Mouse (Mus musculus) thymus, adult 18-20 months (tissue): Measurements from ENCODE around the gene Xdh.
A peak's percentile ranks its signal among the peaks of the same experiment; 100 is the strongest.

ENCODE experiments used
- DNase-seq, 2 experiments: peaks; one replicate each; pipeline ENCODE4 v3.0.0; 2022; ENCODE audit warnings: mixed read lengths in 2 of 2

Xdh gene

GRCm38 (mm10) chr17:73950062-73950735 lies at the start of gene Xdh:
Gene Xdh, minus strand, starts transcription at chr17:73950196.
- no peak for DNase-seq

- DNase-seq, result no peak
These were observed 46.1 kb upstream of the Xdh start for GRCm38 (mm10) chr17:73995907-73996645.

GRCm38 (mm10) chr17:73991264-73991663 lies 41.3 kb upstream of the Xdh start:
- no peak for DNase-seq

- DNase-seq, result no peak
These were observed 36.6 kb upstream of the Xdh start for GRCm38 (mm10) chr17:73986571-73986970.

GRCm38 (mm10) chr17:73985936-73986335 lies 35.9 kb upstream of the Xdh start:
- no peak for DNase-seq

- no peak for DNase-seq
These were observed 34.5 kb upstream of the Xdh start for GRCm38 (mm10) chr17:73984508-73984907.

- DNase-seq, result no peak
These were observed 32.9 kb upstream of the Xdh start for GRCm38 (mm10) chr17:73982871-73983270.

- no peak for DNase-seq
These were observed 26.1 kb upstream of the Xdh start for GRCm38 (mm10) chr17:73976066-73976465.

GRCm38 (mm10) chr17:73972648-73973047 lies 22.7 kb upstream of the Xdh start:
- DNase-seq, result no peak

- no peak for DNase-seq
These were observed 21.3 kb upstream of the Xdh start for GRCm38 (mm10) chr17:73971291-73971690.

GRCm38 (mm10) chr17:73970361-73971027 lies 20.5 kb upstream of the Xdh start:
- no peak for DNase-seq

GRCm38 (mm10) chr17:73964856-73965255 lies 14.9 kb upstream of the Xdh start:
- DNase-seq, result no peak

GRCm38 (mm10) chr17:73962628-73963043 lies 12.6 kb upstream of the Xdh start:
- DNase-seq, result no peak

- DNase-seq, result no peak
These were observed 11.9 kb upstream of the Xdh start for GRCm38 (mm10) chr17:73961801-73962403.

GRCm38 (mm10) chr17:73960745-73961144 lies 10.7 kb upstream of the Xdh start:
- no peak for DNase-seq

- DNase-seq, result peak in 1 of 2 experiments; percentile 11
These were observed 2.1 kb upstream of the Xdh start for GRCm38 (mm10) chr17:73952103-73952521.

GRCm38 (mm10) chr17:73950970-73951369 lies 974 bp upstream of the Xdh start:
- DNase-seq, result no peak

- DNase-seq, result no peak
These were observed 498 bp downstream of the Xdh start for GRCm38 (mm10) chr17:73949498-73949897.

GRCm38 (mm10) chr17:73948801-73949200 lies 1.2 kb downstream of the Xdh start:
- DNase-seq, result no peak

- DNase-seq, result no peak
These were observed 2.0 kb downstream of the Xdh start for GRCm38 (mm10) chr17:73948039-73948438.

- DNase-seq, result no peak
These were observed 3.1 kb downstream of the Xdh start for GRCm38 (mm10) chr17:73946856-73947255.

GRCm38 (mm10) chr17:73944661-73945060 lies 5.3 kb downstream of the Xdh start:
- DNase-seq, result no peak

- no peak for DNase-seq
These were observed 7.6 kb downstream of the Xdh start for GRCm38 (mm10) chr17:73942268-73942962.
